Mouse (Mus musculus) cerebellum, adult 2 months (tissue): ENCODE results near the gene Invs.

Source experiments
- CTCF ChIP-seq: fragments of 200-500 bp; IDR thresholded peaks from 2 replicates; pipeline ENCODE4 v1.5.1; 2011; ENCODE audit warnings: low read depth, mild to moderate bottlenecking, control low read depth, low read length, moderate library complexity, borderline replicate concordance; ENCODE audit not compliant: insufficient read depth
- POLR2A ChIP-seq: fragments of 200-500 bp; IDR thresholded peaks from 2 replicates; pipeline ENCODE4 v1.6.1; 2011; ENCODE audit warnings: low read length, control low read depth, borderline replicate concordance; ENCODE audit not compliant: insufficient read depth

DNA sequence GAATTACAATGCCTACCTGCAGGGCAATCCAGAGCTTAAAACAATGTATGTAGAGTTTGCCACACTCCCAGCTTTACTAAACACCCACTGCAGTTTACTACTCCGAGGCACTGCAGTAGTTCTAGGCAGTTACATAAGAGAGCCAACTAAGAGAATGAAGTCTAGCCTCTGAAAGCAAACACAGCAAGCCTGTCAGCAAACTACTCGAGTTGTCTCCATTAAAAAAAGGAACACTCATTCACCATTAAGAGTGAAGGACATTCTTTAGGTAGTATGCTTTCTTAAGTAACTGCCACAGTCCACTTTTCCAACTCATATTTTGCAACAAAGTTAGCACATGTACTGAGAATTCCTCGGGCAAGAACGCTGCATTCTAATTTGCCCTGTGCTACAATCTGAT lies 40.5 kb upstream of the Invs start:
- TF ChIP-seq POLR2A (no peak), CTCF (no peak)
